Mouse (Mus musculus) ES-Bruce4 (cell line): ENCODE measurements around the gene Ube2l6. TPM values are rescaled to one million over a fixed set of nuclear protein-coding genes. Genes with fewer than 3 reads are reported as not detected.
A peak's percentile ranks its signal among the peaks of the same experiment; 100 is the strongest.
"Not testable (repeated sequence)": the region's sequence is repeated elsewhere in the genome, so short reads cannot be mapped to it uniquely, and the experiment has no call there.

Source experiments
- H3K27ac ChIP-seq: 2 replicates; pipeline ENCODE4 v1.5.1; 2012; ENCODE audit warnings: low read length, inconsistent platforms; ENCODE audit not compliant: insufficient read depth
- H3K27me3 ChIP-seq: 2 replicates; pipeline ENCODE4 v1.6.1; 2012; ENCODE audit warnings: mild to moderate bottlenecking, low read length, inconsistent platforms; ENCODE audit not compliant: control insufficient read depth, poor library complexity, insufficient read depth, severe bottlenecking
- H3K36me3 ChIP-seq: 2 replicates; pipeline ENCODE4 v1.6.1; 2012; ENCODE audit warnings: inconsistent platforms, mild to moderate bottlenecking, low read length, moderate library complexity; ENCODE audit not compliant: control insufficient read depth, poor library complexity, insufficient read depth, severe bottlenecking
- H3K4me1 ChIP-seq: one replicate; pipeline ENCODE4 v1.8.1; 2011; ENCODE audit warnings: low read length; ENCODE audit not compliant: control insufficient read depth, insufficient read depth
- H3K4me3 ChIP-seq: 2 replicates; pipeline ENCODE4 v1.5.1; 2011; ENCODE audit warnings: low read depth, mild to moderate bottlenecking, low read length
- H3K9ac ChIP-seq: 2 replicates; pipeline ENCODE4 v1.6.1; 2012; ENCODE audit warnings: low read depth, mild to moderate bottlenecking, inconsistent platforms; ENCODE audit not compliant: poor library complexity, severe bottlenecking
- H3K9me3 ChIP-seq: replicated peaks from 2 replicates; pipeline ENCODE4 v1.6.1; 2012; ENCODE audit warnings: mild to moderate bottlenecking, low read length, inconsistent platforms; ENCODE audit not compliant: control insufficient read depth, poor library complexity, insufficient read depth, severe bottlenecking
- CTCF ChIP-seq: IDR thresholded peaks from one replicate; pipeline ENCODE4 v1.8.1; 2011; ENCODE audit warnings: low read depth, low read length
- EP300 ChIP-seq: IDR thresholded peaks from 2 replicates; pipeline ENCODE4 v1.6.1; 2011; ENCODE audit warnings: low read depth, low read length; ENCODE audit not compliant: insufficient read depth
- POLR2A ChIP-seq: IDR thresholded peaks from one replicate; pipeline ENCODE4 v1.8.1; 2011; ENCODE audit warnings: low read length; ENCODE audit not compliant: insufficient read depth
- polyA plus RNA-seq: library from polyadenylated mRNA; stranded (reverse); fragments of >200 nt; gene quantifications from 2 replicates; pipeline ENCODE4 v1.2.4, GENCODE M21; 2011; ENCODE audit warnings: low read depth; ENCODE audit not compliant: missing spikeins, insufficient read depth, insufficient read length

Ube2l6 gene
- polyA plus RNA-seq, 1 experiment, result 12.6 TPM

- H3K9me3 ChIP-seq, result peaks cover 10% of the 10 kb centered on the region
- H3K27ac ChIP-seq, result no peak overlapping the region
- no peaks in the 10 kb centered on the region for H3K4me1 ChIP-seq
- TF ChIP-seq POLR2A (no peak), CTCF (no peak), EP300 (no peak)
- H3K9ac ChIP-seq, result no peak overlapping the region
- H3K27me3 ChIP-seq, result no peaks in the 10 kb centered on the region
- H3K4me3 ChIP-seq, result no peak overlapping the region
- H3K36me3 ChIP-seq, result no peaks in the 10 kb centered on the region
Observed at GRCm38 (mm10) chr2:84793871-84794270, 4.8 kb upstream of the Ube2l6 start.

GRCm38 (mm10) chr2:84797833-84798492 is 665 bp upstream of the Ube2l6 start:
- Histone ChIP-seq H3K4me1 (no peaks in the 10 kb centered on the region), H3K4me3 (peak overlapping the region; percentile 91), H3K27ac (no peak overlapping the region), H3K9me3 (peaks cover 10% of the 10 kb centered on the region), H3K9ac (peak overlapping the region; percentile 36), H3K27me3 (no peaks in the 10 kb centered on the region), H3K36me3 (no peaks in the 10 kb centered on the region)
- TF ChIP-seq POLR2A (no peak), CTCF (peak; percentile 86), EP300 (no peak)

GRCm38 (mm10) chr2:84799041-84799561 is 473 bp downstream of the Ube2l6 start:
- TF ChIP-seq CTCF, result peak; percentile 16
- no peak for TF ChIP-seq POLR2A
- Histone ChIP-seq H3K4me1 (no peaks in the 10 kb centered on the region), H3K27ac (no peak overlapping the region), H3K36me3 (no peaks in the 10 kb centered on the region), H3K27me3 (no peaks in the 10 kb centered on the region), H3K9me3 (peaks cover 8% of the 10 kb centered on the region), H3K9ac (peak overlapping the region; percentile 36), H3K4me3 (peak overlapping the region; percentile 91)

- Histone ChIP-seq H3K27me3 (no peaks in the 10 kb centered on the region), H3K4me3 (no peak overlapping the region), H3K36me3 (no peaks in the 10 kb centered on the region), H3K27ac (no peak overlapping the region), H3K9ac (no peak overlapping the region; the same call in 1 of the 2 replicates), H3K4me1 (no peaks in the 10 kb centered on the region), H3K9me3 (peaks cover under 1% of the 10 kb centered on the region; the same call in 1 of the 2 replicates)
- no peak for TF ChIP-seq POLR2A
- TF ChIP-seq CTCF, result no peak
- no peak for TF ChIP-seq EP300
Observed at GRCm38 (mm10) chr2:84800304-84800703, 1.7 kb downstream of the Ube2l6 start.

GRCm38 (mm10) chr2:84801223-84801622 is 2.6 kb downstream of the Ube2l6 start:
- not testable (repeated sequence) for H3K9ac ChIP-seq, H3K4me1 ChIP-seq, H3K36me3 ChIP-seq, H3K27ac ChIP-seq, H3K9me3 ChIP-seq, H3K4me3 ChIP-seq, H3K27me3 ChIP-seq

- Histone ChIP-seq H3K9ac (no peak overlapping the region), H3K27ac (no peak overlapping the region), H3K4me1 (peaks cover 2% of the 10 kb centered on the region), H3K27me3 (no peaks in the 10 kb centered on the region), H3K4me3 (no peak overlapping the region), H3K9me3 (no peaks in the 10 kb centered on the region), H3K36me3 (no peaks in the 10 kb centered on the region)
- TF ChIP-seq EP300 (no peak), CTCF (no peak), POLR2A (no peak)
Observed at GRCm38 (mm10) chr2:84803963-84804362, 5.3 kb downstream of the Ube2l6 start.
